Mouse (Mus musculus): ENCODE results near the gene Capzb.

- TF ChIP-seq CTCF (conservative IDR thresholded peaks at IDR 0.05 in 1 of 2, IDR thresholded peaks at IDR 0.05 in 1 of 2; ENCODE audit: low read depth in 2 of 2, low read length in 2 of 2) (peak in 1 of 2 experiments; percentile 25; a peak in 2 of 4 replicates), MEF2A (IDR thresholded peaks at IDR 0.05; ENCODE audit: borderline replicate concordance, low read depth, low read length) (no peak), ZNF384 (IDR thresholded peaks at IDR 0.05; ENCODE audit: low read depth, low read length) (no peak), MAX (IDR thresholded peaks at IDR 0.05; ENCODE audit: low read length) (no peak)
These were observed 19.5 kb downstream of the Capzb start for GRCm38 (mm10) chr4:139211975-139212831.
